Mouse (Mus musculus) adrenal gland, adult 18-20 months (tissue): ENCODE data around the gene Cgref1. TPM values are rescaled to one million over a fixed set of nuclear protein-coding genes. Genes with fewer than 3 reads are reported as not detected.

Experiments
- DNase-seq, 2 experiments: peaks; one replicate each; pipeline ENCODE4 v3.0.0; 2021 to 2022; ENCODE audit warnings: low spot score in 2 of 2
- total RNA-seq, 2 experiments: library from RNA; stranded (reverse); gene quantifications; 1 replicate in 1 of 2; 2 replicates in 1 of 2; pipeline ENCODE4 v1.2.3; 2021

Gene Cgref1
- total RNA-seq, 2 experiments from 2014 or later = 1.0 to 1.9 TPM

GRCm38 (mm10) chr5:30887331-30887761 lies 58.0 kb downstream of the Cgref1 start:
- peak; percentile 54 to 63 for DNase-seq

DNA sequence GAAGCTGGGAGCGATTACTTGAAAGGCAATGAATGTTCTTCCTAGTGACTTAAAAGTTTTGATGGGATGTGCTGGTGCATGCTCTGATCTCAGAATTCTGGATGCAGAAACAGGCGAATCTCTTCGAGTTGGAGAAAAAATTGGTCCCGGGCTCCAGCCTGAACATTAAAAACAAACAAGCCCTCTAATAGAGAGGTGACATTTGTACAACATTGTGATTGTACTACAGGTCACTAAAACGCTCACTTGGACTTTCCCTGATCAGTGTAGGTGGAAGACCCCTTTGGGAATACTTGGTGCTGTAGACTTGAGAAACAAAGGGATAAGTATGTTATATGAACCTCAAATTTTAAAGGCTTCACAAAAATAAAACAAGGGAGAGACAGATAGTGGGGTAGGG lies 58.7 kb downstream of the Cgref1 start:
- no peak for DNase-seq

GRCm38 (mm10) chr5:30886209-30886608 lies 59.2 kb downstream of the Cgref1 start:
- no peak for DNase-seq

Other genes with a start within 250 kb of the Cgref1 start
- 1 to 10 TPM; 1.7 to 1.8 TPM for gene Dpysl5, start 234.0 kb downstream of the Cgref1 start, total RNA-seq
- 10 to 100 TPM; 60.7 to 76.5 TPM for gene Mapre3, start 130.9 kb downstream of the Cgref1 start, total RNA-seq
- gene Tmem214, start 77.6 kb downstream of the Cgref1 start, total RNA-seq = 10 to 100 TPM; 54.0 to 57.3 TPM
- gene Agbl5, start 56.9 kb downstream of the Cgref1 start, total RNA-seq = 1 to 10 TPM; 8.3 TPM
- gene Ost4, start 37.8 kb downstream of the Cgref1 start, total RNA-seq = 100 to 1,000 TPM; 219 to 254 TPM
- gene Emilin1, start 32.2 kb downstream of the Cgref1 start, total RNA-seq = 10 to 100 TPM; 36.3 to 38.9 TPM
- gene Khk, start 24.2 kb downstream of the Cgref1 start, total RNA-seq = 10 to 100 TPM; 58.3 to 59.0 TPM
- gene Preb, start 14.8 kb upstream of the Cgref1 start, total RNA-seq = 100 to 1,000 TPM; 146 to 149 TPM
- gene Tcf23, start 23.1 kb upstream of the Cgref1 start, total RNA-seq = 1 to 10 TPM; 1.3 to 2.4 TPM
- 100 to 1,000 TPM; 104 to 109 TPM for gene Atraid, start 102.7 kb upstream of the Cgref1 start, total RNA-seq
- gene Slc5a6, start 103.3 kb upstream of the Cgref1 start, total RNA-seq = 10 to 100 TPM; 31.6 to 33.1 TPM
- gene Cad, start 109.2 kb upstream of the Cgref1 start, total RNA-seq = 10 to 100 TPM; 17.5 to 25.4 TPM
- gene Dnajc5g, start 160.7 kb upstream of the Cgref1 start, total RNA-seq = not detected
- gene Slc30a3, start 162.6 kb upstream of the Cgref1 start, total RNA-seq = not detected
- under 1 TPM in 1 of 2 experiments, not detected in 1; 0.35 TPM for gene Trim54, start 171.1 kb upstream of the Cgref1 start, total RNA-seq
- gene Ucn, start 193.2 kb upstream of the Cgref1 start, total RNA-seq = not detected
- gene Mpv17, start 208.7 kb upstream of the Cgref1 start, total RNA-seq = 10 to 100 TPM; 59.1 to 61.5 TPM
- 1 to 10 TPM; 1.9 to 2.2 TPM for gene Gm29609, start 234.3 kb upstream of the Cgref1 start, total RNA-seq
- gene Gtf3c2, start 234.6 kb upstream of the Cgref1 start, total RNA-seq = 10 to 100 TPM; 43.8 to 55.2 TPM
- 100 to 1,000 TPM; 103 to 108 TPM for gene Snx17, start 247.6 kb upstream of the Cgref1 start, total RNA-seq
- gene Eif2b4, start 247.8 kb upstream of the Cgref1 start, total RNA-seq = 10 to 100 TPM; 54.9 to 69.8 TPM